Mouse (Mus musculus) midbrain, postnatal 0 days (tissue): ENCODE data around the gene 2410131K14Rik. TPM values are rescaled to one million over a fixed set of nuclear protein-coding genes. Genes with fewer than 3 reads are reported as not detected.

ENCODE experiments used
- ATAC-seq: fragments of 200-750 bp; cut with Nextera tagmentation; 2 replicates; pipeline ENCODE4 v1.8.0; 2017; ENCODE audit warnings: moderate number of reproducible peaks, mild to moderate bottlenecking, moderate TSS enrichment, moderate library complexity; ENCODE audit not compliant: low FRiP score
- DNase-seq: peaks from one replicate; pipeline ENCODE4 v3.0.0-alpha.2; 2015; ENCODE audit warnings: low spot score
- H3K27ac ChIP-seq: fragments of 300-500 bp; sonication (generic); 2 replicates; pipeline ENCODE4 v1.5.1; 2014; ENCODE audit warnings: low read depth, mild to moderate bottlenecking, low read length, mixed read lengths
- H3K27me3 ChIP-seq: fragments of 300-500 bp; sonication (generic); 2 replicates; pipeline ENCODE4 v1.6.1; 2014; ENCODE audit warnings: low read length, control low read depth, mixed read lengths; ENCODE audit not compliant: insufficient read depth
- H3K36me3 ChIP-seq: fragments of 300-500 bp; sonication (generic); 2 replicates; pipeline ENCODE4 v1.6.1; 2014; ENCODE audit warnings: low read length, control low read depth, mixed read lengths; ENCODE audit not compliant: insufficient read depth
- H3K4me1 ChIP-seq: fragments of 300-500 bp; sonication (generic); 2 replicates; pipeline ENCODE4 v1.6.1; 2014; ENCODE audit warnings: mild to moderate bottlenecking, control low read depth, antibody characterized with exemption, low read length, mixed read lengths; ENCODE audit not compliant: insufficient read depth
- H3K4me2 ChIP-seq: fragments of 300-500 bp; sonication (generic); 2 replicates; pipeline ENCODE4 v1.6.1; 2014; ENCODE audit warnings: low read depth, mild to moderate bottlenecking, low read length, mixed read lengths; ENCODE audit not compliant: poor library complexity, severe bottlenecking
- H3K4me3 ChIP-seq: fragments of 300-500 bp; sonication (generic); 2 replicates; pipeline ENCODE4 v1.5.1; 2014; ENCODE audit warnings: low read depth, mild to moderate bottlenecking, low read length, moderate library complexity
- H3K9ac ChIP-seq: fragments of 300-500 bp; sonication (generic); replicated peaks from 2 replicates; pipeline ENCODE4 v1.6.1; 2014; ENCODE audit warnings: mild to moderate bottlenecking, low read length, moderate library complexity, mixed read lengths; ENCODE audit not compliant: poor library complexity, severe bottlenecking
- H3K9me3 ChIP-seq: fragments of 300-500 bp; sonication (generic); 2 replicates; pipeline ENCODE4 v1.6.1; 2016; ENCODE audit warnings: low read length, control low read depth
- CTCF ChIP-seq: IDR thresholded peaks from 2 replicates; pipeline ENCODE4 v1.5.1; 2016; ENCODE audit warnings: antibody characterized with exemption, mild to moderate bottlenecking
- WGBS: fragments of 180-500 bp; shearing (Covaris S2); extraction: QIAGEN DNeasy Blood & Tissue Kit; methylation state at CpG from one replicate; pipeline ENCODE4 v1.1.7; 2014; 5-methylcytosine and 5-hydroxymethylcytosine counted together
- polyA plus RNA-seq: library from polyadenylated mRNA; unstranded; fragments of >200 nt; fragmentation: Nextera tagmentation; extraction: Ambion mirVana; gene quantifications from 2 replicates; pipeline ENCODE4 v1.2.1, GENCODE M21; 2015
- total RNA-seq: library from RNA; depleted of rRNA; stranded (reverse); fragments of >200 nt; gene quantifications from 2 replicates; pipeline ENCODE4 v1.2.3, GENCODE M21; 2014

The 2410131K14Rik gene
- total and polyA plus RNA-seq, 2 experiments from 2014 or later = 18.8 to 34.0 TPM

DNA sequence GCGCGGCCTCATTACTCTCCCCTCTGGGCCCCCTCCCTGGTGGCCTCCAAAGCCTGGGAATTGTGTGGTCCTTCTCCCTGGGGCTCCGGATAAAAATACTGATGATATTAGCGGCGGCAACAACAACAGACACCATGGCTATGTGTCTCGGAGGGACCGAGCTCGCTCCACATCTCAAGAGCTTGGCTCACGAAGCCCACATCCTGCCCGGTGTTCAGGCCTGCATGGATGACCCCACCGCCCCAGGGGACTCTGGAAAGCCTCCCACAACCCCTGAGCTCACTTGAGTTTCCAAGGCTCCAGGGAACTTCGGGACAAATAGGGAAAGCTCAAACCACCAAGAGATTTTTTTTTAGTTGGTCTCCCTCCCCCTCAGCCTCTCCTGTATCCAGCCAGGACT is 5.4 kb upstream of the 2410131K14Rik start:
- Histone ChIP-seq H3K9ac (no peak overlapping the region), H3K4me1 (no peaks in the 10 kb centered on the region), H3K4me2 (no peak overlapping the region), H3K4me3 (no peak overlapping the region), H3K27ac (no peak overlapping the region), H3K36me3 (peaks cover 55% of the 10 kb centered on the region), H3K27me3 (no peaks in the 10 kb centered on the region), H3K9me3 (no peaks in the 10 kb centered on the region)
- WGBS = 88% methylated on average over 12 of the region's 12 CpGs
- ATAC-seq (no peak), DNase-seq (no peak)
- no peak for TF ChIP-seq CTCF

DNA sequence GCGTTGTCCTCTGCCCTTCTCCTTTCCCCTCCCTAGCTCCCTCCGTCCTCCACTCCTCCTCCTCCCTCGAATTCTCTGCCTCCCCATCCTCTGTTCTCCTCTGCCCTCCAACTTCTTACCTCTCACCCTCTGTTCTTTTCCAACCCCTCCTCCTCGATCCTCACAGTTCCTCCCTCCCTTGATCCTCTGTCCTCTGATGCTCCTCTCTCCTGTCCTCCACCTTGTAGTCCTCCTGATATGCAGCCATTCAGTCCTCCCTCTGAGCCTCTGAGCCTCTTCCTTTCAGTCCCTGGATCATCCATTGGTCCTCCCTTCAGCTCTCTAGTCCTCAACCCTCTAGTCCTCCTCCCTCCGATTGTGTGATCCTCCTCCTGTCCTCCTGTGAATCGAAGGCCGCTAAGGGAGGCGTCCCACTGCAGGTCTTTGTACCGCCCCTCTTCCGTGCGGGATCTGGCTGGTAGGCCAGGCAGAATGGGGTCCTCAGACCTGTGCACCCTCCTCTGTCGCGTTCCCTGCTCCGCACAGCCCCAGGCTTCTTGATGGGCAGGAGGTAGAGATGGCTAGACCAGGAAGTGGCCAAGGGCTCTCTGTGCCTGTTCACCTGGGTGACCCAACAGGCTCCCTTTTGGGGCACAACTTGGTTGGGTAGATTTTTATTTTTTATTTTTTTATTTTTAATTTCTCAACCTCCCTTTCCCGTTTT is 730 bp downstream of the 2410131K14Rik start:
- H3K27me3 ChIP-seq = no peaks in the 10 kb centered on the region
- WGBS = 6% methylated on average over 15 of the region's 15 CpGs
- DNase-seq (peak; percentile 12), ATAC-seq (no peak)
- H3K9me3 ChIP-seq = no peaks in the 10 kb centered on the region
- peak overlapping the region; percentile 63 for H3K4me2 ChIP-seq
- 0 out of 2 replicates have a peak, but pooled peaks cover 4% of the 10 kb centered on the region for H3K4me1 ChIP-seq
- peaks cover 19% of the 10 kb centered on the region for H3K36me3 ChIP-seq
- TF ChIP-seq CTCF = no peak
- H3K4me3 ChIP-seq = peak overlapping the region; percentile 53
- H3K27ac ChIP-seq = peak overlapping the region; percentile 81
- H3K9ac ChIP-seq = peak overlapping the region; percentile 58

DNA sequence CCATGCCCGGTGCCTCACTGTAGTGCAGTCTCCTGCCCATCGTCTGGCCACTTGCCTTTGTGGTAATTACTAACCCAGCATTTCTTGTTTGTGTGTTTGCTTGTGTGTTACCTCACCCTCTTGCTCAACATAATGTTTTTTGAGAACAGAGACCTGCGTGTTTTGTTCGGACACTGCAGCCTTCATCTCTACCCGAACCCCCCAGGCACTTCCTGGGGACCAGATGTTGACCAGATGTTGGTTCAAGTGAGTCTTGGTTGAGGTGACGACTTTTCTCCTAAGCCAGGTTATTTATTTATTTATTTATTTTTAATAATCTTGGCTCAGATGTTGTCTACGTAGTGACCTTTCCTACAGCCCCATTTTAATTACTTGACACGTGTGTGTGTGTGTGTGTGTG is 2.4 kb downstream of the 2410131K14Rik start:
- H3K36me3 ChIP-seq = peaks cover 4% of the 10 kb centered on the region; the same call in 1 of the 2 replicates
- no peak overlapping the region for H3K27ac ChIP-seq
- ATAC-seq (no peak), DNase-seq (no peak)
- 91% methylated on average over 8 of the region's 8 CpGs for WGBS
- no peaks in the 10 kb centered on the region for H3K9me3 ChIP-seq
- no peaks in the 10 kb centered on the region for H3K27me3 ChIP-seq
- no peak for TF ChIP-seq CTCF
- H3K4me2 ChIP-seq = no peak overlapping the region
- H3K4me3 ChIP-seq = no peak overlapping the region
- H3K9ac ChIP-seq = no peak overlapping the region
- 0 out of 2 replicates have a peak, but pooled peaks cover 4% of the 10 kb centered on the region for H3K4me1 ChIP-seq

DNA sequence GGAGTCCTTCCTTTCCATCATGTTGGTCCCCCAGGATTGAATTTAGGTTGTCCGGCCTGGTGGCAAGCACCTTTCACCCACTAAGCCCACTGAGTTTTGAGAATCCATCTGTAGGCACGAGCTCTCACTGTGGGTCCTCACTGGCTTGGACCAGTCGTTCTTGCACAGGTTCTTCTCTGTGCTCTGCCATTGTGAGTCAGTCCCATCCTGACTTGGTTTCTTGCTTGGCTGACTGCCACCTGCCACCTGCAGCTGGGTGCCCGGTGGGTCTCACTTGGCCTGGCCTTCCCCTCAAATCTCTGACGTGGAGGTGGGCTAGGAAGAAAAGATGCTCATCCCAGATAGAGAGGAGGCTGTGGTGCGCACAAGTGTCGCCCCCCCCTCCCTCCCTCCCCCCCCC is 6.0 kb downstream of the 2410131K14Rik start:
- Histone ChIP-seq H3K4me2 (no peak overlapping the region), H3K4me1 (0 out of 2 replicates have a peak, but pooled peaks cover 4% of the 10 kb centered on the region), H3K9ac (no peak overlapping the region), H3K27ac (no peak overlapping the region), H3K27me3 (no peaks in the 10 kb centered on the region), H3K4me3 (no peak overlapping the region), H3K36me3 (0 out of 2 replicates have a peak, but pooled peaks cover 3% of the 10 kb centered on the region), H3K9me3 (no peaks in the 10 kb centered on the region)
- DNase-seq = no peak
- no peak for TF ChIP-seq CTCF
- ATAC-seq = no peak
- WGBS = 82% methylated on average over 6 of the region's 7 CpGs

DNA sequence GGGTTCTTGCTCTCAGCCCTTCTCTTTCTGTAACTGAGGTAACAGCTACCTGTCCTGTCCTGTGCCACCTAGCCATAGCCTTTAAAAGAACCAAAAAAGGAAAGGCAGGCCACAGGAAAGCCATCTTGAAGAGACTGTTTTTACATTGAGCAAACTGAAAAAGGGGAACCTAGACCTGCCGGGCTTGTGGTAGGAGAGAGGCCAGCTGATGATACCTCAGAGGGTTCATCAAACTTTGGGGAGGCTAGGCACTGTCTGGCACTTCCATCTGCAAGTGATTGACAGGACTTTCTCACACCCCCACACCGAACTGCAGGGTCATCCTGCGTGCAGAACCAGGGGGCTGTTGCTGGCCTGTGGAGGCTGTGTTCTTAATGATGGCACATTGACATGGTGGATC is 8.5 kb downstream of the 2410131K14Rik start:
- Histone ChIP-seq H3K27ac (no peak overlapping the region), H3K36me3 (peaks cover 21% of the 10 kb centered on the region), H3K9me3 (no peaks in the 10 kb centered on the region), H3K4me3 (no peak overlapping the region), H3K4me2 (no peak overlapping the region), H3K9ac (no peak overlapping the region), H3K4me1 (no peaks in the 10 kb centered on the region), H3K27me3 (no peaks in the 10 kb centered on the region)
- DNase-seq = no peak
- TF ChIP-seq CTCF = no peak
- ATAC-seq = no peak
- 83% methylated on average over 3 of the region's 3 CpGs for WGBS

DNA sequence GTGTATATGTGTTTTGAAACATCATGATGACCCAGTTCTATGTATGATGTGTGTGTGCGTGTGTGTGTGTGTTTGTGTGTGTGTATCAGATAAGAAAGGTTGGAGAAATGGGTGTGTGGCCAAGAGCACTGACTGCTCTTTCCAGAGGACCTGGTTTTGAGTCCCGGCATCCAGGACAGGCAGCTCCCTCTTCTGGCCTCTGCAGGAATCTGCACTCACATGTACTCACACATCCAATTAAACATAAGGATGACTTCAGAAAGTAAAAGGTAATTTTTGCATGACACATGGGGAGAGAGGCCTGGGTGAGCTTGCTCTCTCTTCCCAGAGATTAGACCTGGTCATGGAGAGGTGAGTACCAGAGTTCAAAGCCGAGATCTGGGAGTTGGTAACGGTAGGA is 12.0 kb downstream of the 2410131K14Rik start:
- Histone ChIP-seq H3K27ac (no peak overlapping the region), H3K9me3 (no peaks in the 10 kb centered on the region), H3K36me3 (peaks cover 55% of the 10 kb centered on the region), H3K9ac (no peak overlapping the region), H3K27me3 (no peaks in the 10 kb centered on the region), H3K4me2 (no peak overlapping the region), H3K4me1 (peaks cover 6% of the 10 kb centered on the region), H3K4me3 (no peak overlapping the region)
- ATAC-seq (no peak), DNase-seq (no peak)
- WGBS = 98% methylated on average over 4 of the region's 4 CpGs
- TF ChIP-seq CTCF = peak; percentile 40; the same call in 1 of the 2 replicates
